Mouse (Mus musculus) E14TG2a.4 (cell line): ENCODE measurements around the gene Crebzf.
A peak's percentile ranks its signal among the peaks of the same experiment; 100 is the strongest.

Source experiments
- H3K27me3 ChIP-seq: 2 replicates; pipeline ENCODE4 v1.6.1; 2014; ENCODE audit warnings: low read length, control low read depth; ENCODE audit not compliant: insufficient read depth
- H3K36me3 ChIP-seq: 2 replicates; pipeline ENCODE4 v1.6.1; 2014; ENCODE audit warnings: low read length, control low read depth; ENCODE audit not compliant: insufficient read depth
- H3K4me1 ChIP-seq: replicated peaks from 2 replicates; pipeline ENCODE4 v1.6.1; 2014; ENCODE audit warnings: low read depth, low read length, control low read depth
- H3K4me3 ChIP-seq: replicated peaks from 2 replicates; pipeline ENCODE4 v1.5.1; 2014; ENCODE audit warnings: mild to moderate bottlenecking, low read length
- H3K9me3 ChIP-seq: 2 replicates; pipeline ENCODE4 v1.6.1; 2014; ENCODE audit warnings: low read length, control low read depth
- CTCF ChIP-seq: conservative IDR thresholded peaks from 2 replicates; pipeline ENCODE4 v1.5.1; 2014; ENCODE audit warnings: low read length
- NANOG ChIP-seq: IDR thresholded peaks from 2 replicates; pipeline ENCODE4 v1.6.1; 2014; ENCODE audit warnings: borderline replicate concordance, low read length, mixed read lengths
- POU5F1 ChIP-seq: IDR thresholded peaks from 2 replicates; pipeline ENCODE4 v1.6.1; 2014; ENCODE audit warnings: low read length, borderline replicate concordance

Crebzf gene

GRCm38 (mm10) chr7:90443101-90444091 is 867 bp downstream of the Crebzf start:
- H3K36me3 ChIP-seq, result peaks cover 34% of the 10 kb centered on the region
- peaks cover 25% of the 10 kb centered on the region for H3K4me1 ChIP-seq
- TF ChIP-seq CTCF, result no peak
- no peak for TF ChIP-seq POU5F1
- no peak for TF ChIP-seq NANOG
- H3K9me3 ChIP-seq, result no peaks in the 10 kb centered on the region
- no peaks in the 10 kb centered on the region for H3K27me3 ChIP-seq
- H3K4me3 ChIP-seq, result peak overlapping the region; percentile 95

GRCm38 (mm10) chr7:90444206-90444605 is 1.7 kb downstream of the Crebzf start:
- H3K36me3 ChIP-seq, result peaks cover 41% of the 10 kb centered on the region
- H3K9me3 ChIP-seq, result no peaks in the 10 kb centered on the region
- peaks cover 25% of the 10 kb centered on the region for H3K4me1 ChIP-seq
- H3K27me3 ChIP-seq, result no peaks in the 10 kb centered on the region
- TF ChIP-seq CTCF (no peak), NANOG (no peak), POU5F1 (no peak)
- peak overlapping the region; percentile 95 for H3K4me3 ChIP-seq

DNA sequence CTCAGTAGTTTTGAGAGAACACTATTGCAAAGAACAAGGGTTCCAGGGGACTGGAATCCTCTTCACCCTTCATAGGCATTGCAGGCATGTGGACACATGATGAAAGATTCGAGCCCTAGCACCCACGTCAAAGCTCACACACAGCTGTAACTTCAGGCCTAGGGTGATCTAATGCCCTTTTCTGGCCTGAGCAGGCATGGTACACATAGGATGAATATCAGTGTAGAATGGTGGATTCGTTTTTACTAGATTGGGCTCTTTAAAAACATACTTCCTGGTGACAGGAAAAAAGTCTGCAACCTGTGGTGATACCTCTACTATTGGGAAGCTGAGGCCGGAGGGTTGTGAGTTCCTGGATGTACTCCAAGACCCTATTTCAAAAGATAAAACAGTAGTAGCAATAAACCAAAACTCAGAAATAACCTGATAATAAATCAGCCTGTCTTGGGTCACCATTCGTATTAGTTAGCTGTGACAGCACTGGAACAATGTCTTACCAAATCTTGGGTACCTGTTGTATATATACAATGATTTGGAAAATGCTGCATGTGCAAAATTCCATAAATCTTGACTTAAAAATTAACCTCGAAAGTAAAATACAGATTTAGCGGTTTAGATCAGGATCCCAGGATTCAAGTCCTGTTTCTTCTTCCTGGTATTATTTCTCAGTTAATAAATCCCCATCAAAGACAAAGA is 13.8 kb downstream of the Crebzf start:
- TF ChIP-seq NANOG (no peak), CTCF (no peak), POU5F1 (no peak)
- peaks cover 34% of the 10 kb centered on the region for H3K36me3 ChIP-seq
- H3K27me3 ChIP-seq, result peaks cover 2% of the 10 kb centered on the region

GRCm38 (mm10) chr7:90456845-90457468 is 14.4 kb downstream of the Crebzf start, which contains the start of gene Tmem126a:
Gene Tmem126a, minus strand, starts transcription at chr7:90457229.
- TF ChIP-seq CTCF (no peak), POU5F1 (no peak)
- H3K9me3 ChIP-seq, result no peaks in the 10 kb centered on the region
- peaks cover 28% of the 10 kb centered on the region for H3K36me3 ChIP-seq
- H3K4me1 ChIP-seq, result peaks cover 41% of the 10 kb centered on the region
- H3K4me3 ChIP-seq, result peak within 1 kb of the TSS; percentile 94
- peaks cover 2% of the 10 kb centered on the region for H3K27me3 ChIP-seq

More for the DNA sequence above, 13.8 kb downstream of the Crebzf start:
- Histone ChIP-seq H3K4me3 (peak overlapping the region; percentile 94), H3K9me3 (no peaks in the 10 kb centered on the region), H3K4me1 (peaks cover 36% of the 10 kb centered on the region)

DNA sequence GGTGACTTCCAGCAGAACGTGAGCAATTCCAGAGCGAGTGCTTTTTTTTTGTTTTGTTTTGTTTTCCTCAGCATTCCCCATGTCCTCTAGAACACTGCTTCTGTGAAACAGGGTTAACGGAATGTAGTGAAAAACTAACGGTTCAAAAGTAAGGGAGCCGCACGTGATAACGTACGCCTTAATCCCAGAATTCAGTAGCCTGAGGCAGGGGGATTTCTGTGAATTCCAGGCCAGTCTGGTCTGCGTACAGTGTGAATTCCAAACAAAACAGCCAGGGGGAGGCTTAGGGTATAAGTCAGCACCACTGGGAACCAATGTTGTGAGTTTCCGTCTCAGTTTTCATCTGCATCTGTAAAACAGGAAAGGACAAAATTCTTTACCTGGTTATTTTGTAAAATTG is 15.0 kb downstream of the Crebzf start:
- Histone ChIP-seq H3K4me3 (peak overlapping the region; percentile 94), H3K4me1 (peaks cover 41% of the 10 kb centered on the region), H3K36me3 (peaks cover 24% of the 10 kb centered on the region), H3K9me3 (no peaks in the 10 kb centered on the region), H3K27me3 (peaks cover 2% of the 10 kb centered on the region)
- TF ChIP-seq CTCF, result no peak
- no peak for TF ChIP-seq NANOG
- TF ChIP-seq POU5F1, result no peak

DNA sequence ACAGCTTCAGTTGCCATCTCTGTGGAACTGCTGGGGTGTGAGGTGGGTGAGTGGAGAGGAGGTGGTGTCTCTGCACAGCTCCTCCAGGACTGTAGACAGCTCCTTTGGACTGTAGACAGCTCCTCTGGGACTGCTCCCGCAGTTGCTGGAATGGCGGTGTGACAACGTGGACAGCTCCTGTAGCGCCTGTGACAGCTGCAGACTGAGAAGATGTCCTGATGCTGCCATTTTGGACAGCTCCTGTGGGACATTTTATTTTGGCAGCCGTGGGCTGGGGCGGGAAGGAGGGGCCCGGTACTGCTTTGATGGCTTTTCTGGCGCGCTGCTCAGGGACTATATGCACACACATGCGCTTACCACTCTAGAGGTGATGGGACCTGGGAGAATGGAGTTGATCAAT is 17.8 kb downstream of the Crebzf start:
- H3K4me1 ChIP-seq, result peaks cover 41% of the 10 kb centered on the region
- TF ChIP-seq NANOG (no peak), POU5F1 (no peak), CTCF (no peak)
- H3K36me3 ChIP-seq, result no peaks in the 10 kb centered on the region
- no peaks in the 10 kb centered on the region for H3K9me3 ChIP-seq
- H3K27me3 ChIP-seq, result peaks cover 2% of the 10 kb centered on the region
- peak overlapping the region; percentile 43; the same call in 1 of the 2 replicates for H3K4me3 ChIP-seq

- Histone ChIP-seq H3K27me3 (peaks cover 2% of the 10 kb centered on the region), H3K9me3 (no peaks in the 10 kb centered on the region), H3K4me1 (peaks cover 37% of the 10 kb centered on the region), H3K36me3 (no peaks in the 10 kb centered on the region), H3K4me3 (peak overlapping the region; percentile 43)
- TF ChIP-seq CTCF (peak; percentile 31), NANOG (no peak)
Observed at GRCm38 (mm10) chr7:90460930-90461329, 18.4 kb downstream of the Crebzf start.

- H3K36me3 ChIP-seq, result no peaks in the 10 kb centered on the region; the same call in 1 of the 2 replicates
- no peak for TF ChIP-seq NANOG
- no peak for TF ChIP-seq CTCF
- TF ChIP-seq POU5F1, result no peak
- H3K9me3 ChIP-seq, result no peaks in the 10 kb centered on the region
- H3K27me3 ChIP-seq, result peaks cover 2% of the 10 kb centered on the region
- H3K4me3 ChIP-seq, result peak overlapping the region; percentile 43
- H3K4me1 ChIP-seq, result peaks cover 32% of the 10 kb centered on the region
Observed at GRCm38 (mm10) chr7:90461441-90461840, 18.9 kb downstream of the Crebzf start.
